Mouse (Mus musculus) brown adipose tissue, adult 24 weeks (tissue): ENCODE results near the gene Cyfip2. TPM values are rescaled to one million over a fixed set of nuclear protein-coding genes. Genes with fewer than 3 reads are reported as not detected.

ENCODE experiments used
- H3K27ac ChIP-seq: fragments of 200-500 bp; replicated peaks from 2 replicates; pipeline ENCODE4 v1.5.1; 2012; ENCODE audit warnings: low read depth, mild to moderate bottlenecking, low read length
- H3K4me1 ChIP-seq: fragments of 200-500 bp; 2 replicates; pipeline ENCODE4 v1.6.1; 2012; ENCODE audit warnings: low read length, mixed read lengths; ENCODE audit not compliant: control insufficient read depth, insufficient read depth, insufficient read length
- H3K4me3 ChIP-seq: fragments of 200-500 bp; 2 replicates; pipeline ENCODE4 v1.5.1; 2012; ENCODE audit warnings: low read depth, mild to moderate bottlenecking, low read length, moderate library complexity; ENCODE audit not compliant: insufficient read depth
- polyA plus RNA-seq: library from polyadenylated mRNA; stranded (reverse); fragments of >200 nt; gene quantifications from 2 replicates; pipeline ENCODE4 v1.2.4, GENCODE M21; 2012; ENCODE audit not compliant: missing spikeins, insufficient read depth, insufficient read length

The Cyfip2 gene
- polyA plus RNA-seq, 1 experiment: 0.59 TPM

DNA sequence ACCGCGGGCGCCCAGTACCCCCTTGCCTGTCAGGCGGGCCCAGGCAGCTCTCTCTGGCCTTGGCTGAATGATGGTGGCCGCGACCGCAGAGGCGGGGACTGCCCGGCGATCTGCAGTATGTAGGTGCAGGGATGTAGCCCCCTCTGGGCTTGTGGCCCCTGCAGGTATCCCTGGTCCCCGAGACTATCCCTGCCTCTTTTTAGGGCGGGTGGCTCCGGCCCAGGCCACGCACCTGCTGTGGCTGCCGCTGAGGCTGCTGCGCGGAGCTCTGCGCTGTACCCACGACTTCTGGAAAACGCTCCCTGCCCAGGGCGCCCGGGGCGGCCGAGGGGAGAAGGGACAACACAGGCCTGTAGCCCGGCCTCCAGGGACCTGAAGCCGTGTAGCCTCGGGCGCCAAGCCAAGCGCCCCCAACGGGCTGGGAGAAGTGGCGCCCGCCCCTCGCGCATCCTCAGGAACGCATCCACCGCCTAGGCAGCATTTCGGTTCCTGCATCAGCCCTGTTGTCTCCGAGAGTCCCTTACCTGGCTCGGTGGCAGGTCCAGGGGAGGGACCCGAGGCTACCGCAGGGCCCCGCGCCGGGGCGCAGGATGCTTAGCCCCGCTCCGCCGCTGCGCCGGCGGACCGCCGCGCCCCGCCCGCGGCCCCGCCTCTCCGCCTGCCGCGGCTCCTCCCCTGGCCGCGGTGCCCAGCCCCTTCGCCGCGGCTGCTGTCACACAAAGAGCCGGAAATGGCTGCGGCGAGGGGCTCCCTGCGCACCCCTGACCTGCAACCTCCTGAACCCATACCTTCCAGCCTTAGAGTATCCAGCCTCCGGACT is 746 bp downstream of the Cyfip2 start:
- Histone ChIP-seq H3K27ac (no peak overlapping the region), H3K4me3 (peak overlapping the region; percentile 68), H3K4me1 (no peaks in the 10 kb centered on the region)

DNA sequence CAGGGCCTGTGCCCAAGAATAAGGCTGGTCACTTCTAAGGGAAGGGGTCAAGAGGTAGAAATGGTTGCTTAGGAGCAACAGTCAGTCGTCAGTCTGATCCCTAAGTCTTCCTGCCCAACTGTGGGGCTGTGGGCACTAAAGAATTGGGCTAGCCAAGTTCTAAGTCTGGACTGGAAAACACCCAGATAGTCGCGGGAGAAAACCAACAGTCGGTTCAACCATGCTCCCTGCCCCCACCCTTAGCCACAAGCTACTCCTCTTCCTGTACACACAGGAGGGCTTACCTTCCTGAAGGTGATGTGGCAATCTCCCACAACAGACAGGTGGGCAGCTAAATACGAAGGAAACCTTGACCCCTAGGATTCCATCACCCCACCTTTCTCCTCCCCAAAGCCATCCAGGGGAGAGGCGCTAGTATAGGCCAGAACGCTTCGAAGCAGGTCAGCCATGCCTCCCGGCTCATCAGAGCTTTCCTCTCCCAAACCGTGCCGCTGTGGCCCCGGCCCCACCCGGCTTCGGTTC is 1.4 kb downstream of the Cyfip2 start:
- Histone ChIP-seq H3K27ac (no peak overlapping the region), H3K4me3 (peak overlapping the region; percentile 68), H3K4me1 (no peaks in the 10 kb centered on the region)

DNA sequence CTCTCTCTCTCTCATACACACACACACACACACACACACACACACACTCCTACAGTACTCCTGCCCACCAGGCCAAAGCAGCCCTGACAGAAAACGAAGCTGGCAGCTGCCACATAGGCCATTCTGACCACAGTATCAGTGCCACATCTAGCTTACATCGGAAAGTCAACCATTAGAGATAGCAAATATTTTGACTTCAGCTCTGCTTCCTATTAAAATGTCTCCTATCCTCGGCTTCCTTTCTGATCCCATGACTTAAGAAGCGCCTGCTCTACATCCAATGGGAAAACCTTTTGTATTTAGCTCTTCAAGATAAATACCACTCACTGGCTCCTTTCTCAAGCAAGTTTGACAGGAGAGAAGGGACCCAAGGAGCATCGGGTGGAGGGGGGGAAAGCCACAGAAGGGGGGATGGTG is 2.0 kb downstream of the Cyfip2 start:
- H3K4me3 ChIP-seq: no peak overlapping the region
- H3K27ac ChIP-seq: no peak overlapping the region
- H3K4me1 ChIP-seq: no peaks in the 10 kb centered on the region

DNA sequence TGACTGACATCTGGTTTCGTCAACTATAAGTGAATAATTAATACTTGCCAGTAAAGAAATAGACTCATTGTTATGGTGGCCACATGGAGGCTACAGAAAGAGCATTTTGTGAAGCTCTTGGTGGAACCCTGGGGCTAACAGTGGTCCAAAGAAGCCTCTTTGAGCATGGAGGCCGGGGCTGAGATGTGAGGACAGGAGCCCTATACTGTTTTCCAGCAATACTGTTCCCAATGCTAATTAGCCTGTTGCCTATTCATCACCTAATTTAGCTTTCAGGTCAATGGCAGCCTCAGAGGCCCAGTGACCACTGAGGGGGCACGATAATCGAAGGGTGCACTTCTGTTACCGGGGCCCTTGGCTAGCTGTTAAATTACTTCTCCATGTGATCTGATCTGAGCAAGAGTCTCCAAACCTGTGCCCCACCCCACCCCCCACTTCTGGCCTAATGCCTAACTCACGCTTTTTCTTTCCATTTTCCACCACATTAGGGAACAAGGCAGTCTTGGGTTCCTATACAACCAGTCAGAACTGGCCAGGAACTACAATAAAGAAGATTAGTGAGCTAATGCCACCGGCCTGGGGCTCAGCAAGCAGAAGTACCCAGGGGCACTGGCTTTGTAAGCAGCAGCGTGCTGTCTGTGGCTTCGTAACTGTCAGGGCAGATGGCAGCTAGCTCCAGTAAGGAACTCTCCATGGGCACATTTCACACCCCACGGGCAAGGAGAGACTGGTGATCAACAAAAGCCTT is 2.7 kb downstream of the Cyfip2 start:
- H3K27ac ChIP-seq: no peak overlapping the region
- H3K4me1 ChIP-seq: no peaks in the 10 kb centered on the region
- no peak overlapping the region for H3K4me3 ChIP-seq

DNA sequence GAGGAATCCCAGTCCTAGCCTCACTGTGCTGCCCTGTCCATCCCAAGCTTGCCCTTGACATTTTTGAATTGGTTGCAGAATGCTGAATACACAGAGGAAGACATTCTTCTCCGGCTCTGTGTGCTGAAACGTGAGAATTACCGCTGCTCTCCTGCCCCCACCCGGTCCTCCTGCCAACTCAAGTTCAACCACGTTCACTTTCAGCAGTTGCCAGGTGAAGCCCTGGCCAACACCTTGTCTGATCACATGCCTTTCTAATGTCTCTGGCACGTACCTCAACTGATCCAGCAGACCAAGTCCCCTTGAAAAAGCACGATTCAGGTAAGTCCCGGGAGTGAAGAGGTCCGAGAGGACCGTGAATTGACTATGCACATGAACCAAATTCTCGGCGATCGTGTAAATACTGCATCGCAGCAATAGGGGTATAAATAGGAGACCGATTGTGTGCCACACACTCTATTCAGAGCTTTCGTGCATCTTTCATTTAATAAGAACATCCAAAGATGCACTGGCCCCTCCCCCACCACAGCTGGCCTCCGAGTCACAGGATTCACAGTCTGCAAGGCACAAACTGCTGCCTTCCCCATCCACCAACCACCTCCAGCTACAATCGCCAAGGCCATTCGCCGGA is 3.4 kb downstream of the Cyfip2 start:
- Histone ChIP-seq H3K4me3 (no peak overlapping the region), H3K27ac (no peak overlapping the region), H3K4me1 (no peaks in the 10 kb centered on the region)

DNA sequence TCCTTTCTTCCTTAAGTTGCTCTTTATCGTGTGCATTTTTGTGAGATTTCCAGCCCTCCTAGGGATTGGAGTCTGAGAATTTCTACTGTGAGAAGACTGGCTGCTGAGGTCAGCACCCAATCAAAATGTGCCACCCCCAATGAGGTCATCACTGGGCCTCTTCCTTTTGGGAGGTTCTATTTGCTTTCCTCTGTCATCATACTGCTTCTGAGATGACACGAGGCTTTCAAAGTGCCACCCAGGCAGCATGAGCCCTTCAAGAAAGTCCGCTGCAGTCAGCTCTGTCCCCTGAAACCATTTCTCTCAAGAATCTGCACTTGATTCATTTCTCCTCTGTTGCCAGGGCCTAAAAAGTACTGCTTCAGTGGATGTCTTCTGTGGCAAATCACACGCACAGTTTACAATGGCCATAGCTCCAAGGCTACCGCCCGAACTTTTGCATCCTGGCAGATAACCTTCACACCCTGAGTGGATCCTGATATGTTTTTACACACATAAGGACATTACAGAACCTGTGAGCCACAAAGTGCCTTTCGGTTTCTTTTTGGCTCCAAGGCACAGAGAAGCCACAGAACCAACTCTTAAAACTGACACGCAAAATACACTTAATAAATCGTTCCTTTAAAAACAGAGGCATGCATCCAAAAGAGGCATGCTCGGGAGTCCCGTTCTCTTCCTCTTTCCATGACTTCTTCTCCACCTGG is 4.2 kb downstream of the Cyfip2 start:
- Histone ChIP-seq H3K4me1 (no peaks in the 10 kb centered on the region), H3K4me3 (no peak overlapping the region), H3K27ac (no peak overlapping the region)

DNA sequence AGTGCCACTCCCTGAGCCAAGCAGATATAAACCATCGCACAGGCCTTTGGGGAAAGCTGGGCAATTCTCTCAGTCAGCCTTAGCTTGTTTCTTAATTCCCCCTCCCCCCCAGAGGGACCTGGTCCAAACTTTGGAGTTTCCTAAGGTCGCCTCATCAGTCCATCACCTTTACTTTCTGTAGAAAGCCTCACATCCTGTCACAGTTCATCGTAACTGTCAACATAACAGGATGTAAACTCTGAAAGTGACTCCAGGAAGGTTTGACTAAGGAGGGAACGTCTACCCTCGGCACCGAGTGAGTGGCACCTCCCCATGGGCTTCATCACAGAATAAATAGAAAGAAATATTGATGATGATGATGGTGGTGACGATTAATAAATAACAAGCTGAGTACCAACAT is 4.9 kb downstream of the Cyfip2 start:
- no peak overlapping the region for H3K27ac ChIP-seq
- H3K4me3 ChIP-seq: no peak overlapping the region
- H3K4me1 ChIP-seq: no peaks in the 10 kb centered on the region

DNA sequence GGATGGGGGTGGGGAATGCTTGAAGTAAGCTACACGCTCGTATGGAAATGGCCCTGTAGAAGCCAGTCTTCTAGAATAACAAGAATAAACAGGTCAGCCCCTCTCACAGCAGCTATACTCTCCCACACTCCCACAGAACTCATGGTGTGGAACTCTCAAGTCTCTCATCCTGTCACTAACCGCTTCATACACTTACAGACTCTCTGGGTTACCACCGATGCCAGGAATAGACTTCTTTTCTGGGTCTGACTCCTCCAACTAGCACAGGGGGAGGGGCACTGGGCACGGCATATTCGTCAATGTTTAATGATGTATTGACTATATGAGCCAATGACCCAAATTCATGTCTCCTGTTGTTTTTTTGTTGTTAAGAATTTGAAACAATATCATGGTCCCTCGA is 5.9 kb downstream of the Cyfip2 start:
- Histone ChIP-seq H3K27ac (no peak overlapping the region), H3K4me3 (no peak overlapping the region), H3K4me1 (no peaks in the 10 kb centered on the region)

DNA sequence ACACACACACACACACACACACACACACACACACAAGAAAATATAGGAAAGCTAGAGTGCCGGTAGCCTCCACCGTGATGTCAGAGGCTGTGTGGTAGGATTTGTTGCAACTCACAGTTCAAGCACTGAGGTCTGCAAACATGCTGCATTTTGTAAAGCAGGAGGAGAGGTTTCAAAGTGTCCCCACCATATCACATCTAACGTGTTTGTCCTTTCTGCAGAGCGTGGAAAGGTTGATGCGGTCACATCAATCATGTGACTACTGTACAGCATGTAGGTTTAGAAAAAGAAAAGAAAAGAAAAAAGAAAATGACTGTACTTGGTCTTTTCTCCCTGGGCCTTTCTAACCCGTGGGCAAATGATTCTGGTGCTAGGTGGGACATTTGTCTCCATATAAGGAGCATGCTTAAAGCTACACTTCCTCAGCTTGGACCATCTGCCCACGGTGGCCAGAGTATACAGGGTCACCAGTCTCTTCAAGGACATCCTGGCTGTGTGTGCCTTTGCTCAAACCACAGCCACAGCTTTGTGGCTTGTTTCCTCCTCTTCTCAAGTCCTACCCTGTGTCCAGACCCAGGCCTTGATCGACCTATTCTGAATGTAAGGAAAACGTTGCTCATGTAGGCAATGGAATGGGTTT is 6.7 kb downstream of the Cyfip2 start:
- H3K27ac ChIP-seq: no peak overlapping the region

DNA sequence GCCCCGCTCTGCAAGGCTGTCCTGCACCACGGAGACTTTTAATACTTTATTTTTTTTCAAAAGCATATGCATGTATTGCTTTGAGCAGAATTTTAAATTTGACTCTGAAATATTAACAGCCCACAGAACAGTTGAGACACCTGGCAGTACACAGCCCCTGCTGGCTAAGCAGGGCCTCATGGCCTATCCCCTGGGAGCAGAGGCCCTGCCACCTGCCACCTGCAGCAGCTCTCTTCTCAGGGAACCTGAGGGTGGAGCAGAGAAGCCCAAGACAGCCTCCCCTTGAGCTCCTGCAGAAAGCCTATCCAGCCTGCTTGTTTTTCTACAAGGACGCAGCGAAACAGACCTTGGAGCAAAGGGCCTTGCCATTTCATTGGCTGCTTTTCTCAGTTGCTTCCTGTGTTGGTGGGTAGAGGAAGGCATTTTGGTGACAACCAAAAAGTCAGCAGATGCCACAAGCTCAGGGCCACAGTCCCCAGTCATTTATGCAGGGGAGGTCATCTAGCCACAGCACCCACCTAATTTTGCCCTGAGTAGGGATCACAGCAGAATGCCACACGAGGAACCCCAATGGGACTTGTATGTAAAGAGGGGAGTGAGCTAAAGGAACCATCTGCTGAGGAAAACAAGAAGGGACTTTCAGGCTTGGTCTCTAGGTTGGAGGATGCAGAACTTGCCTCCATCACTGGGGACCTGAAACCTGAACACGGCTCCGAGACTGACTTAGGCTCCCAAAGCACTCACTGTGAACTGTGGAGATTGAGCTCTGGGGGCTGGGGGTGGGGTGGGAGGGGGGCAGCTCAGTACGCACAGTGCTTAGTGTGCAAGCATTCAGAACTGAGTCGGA is 7.6 kb downstream of the Cyfip2 start:
- H3K27ac ChIP-seq: no peak overlapping the region
- no peak overlapping the region for H3K4me3 ChIP-seq
- no peaks in the 10 kb centered on the region for H3K4me1 ChIP-seq

More for the DNA sequence above, 6.7 kb downstream of the Cyfip2 start:
- Histone ChIP-seq H3K4me3 (no peak overlapping the region), H3K4me1 (no peaks in the 10 kb centered on the region)

DNA sequence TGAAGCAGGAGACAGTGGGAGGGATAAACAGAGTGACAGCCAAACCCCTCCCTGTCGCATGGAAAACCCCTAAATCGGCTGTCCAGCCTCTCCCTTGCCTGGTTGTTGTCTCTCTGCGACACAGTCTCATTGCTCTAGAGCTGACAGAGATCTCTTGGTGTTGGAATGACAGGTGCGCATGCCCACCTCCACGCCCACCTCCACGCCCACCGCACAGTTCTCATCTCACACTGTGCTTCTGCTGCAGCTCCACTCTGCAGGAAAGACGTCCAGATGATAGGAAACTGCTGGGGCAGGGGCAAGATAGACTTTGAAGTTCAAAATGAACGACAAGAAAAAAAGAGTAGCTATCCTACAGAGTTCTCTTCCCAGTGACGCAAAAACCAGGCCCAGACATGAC is 8.6 kb downstream of the Cyfip2 start:
- no peak overlapping the region for H3K4me3 ChIP-seq
- H3K4me1 ChIP-seq: no peaks in the 10 kb centered on the region
- H3K27ac ChIP-seq: no peak overlapping the region

DNA sequence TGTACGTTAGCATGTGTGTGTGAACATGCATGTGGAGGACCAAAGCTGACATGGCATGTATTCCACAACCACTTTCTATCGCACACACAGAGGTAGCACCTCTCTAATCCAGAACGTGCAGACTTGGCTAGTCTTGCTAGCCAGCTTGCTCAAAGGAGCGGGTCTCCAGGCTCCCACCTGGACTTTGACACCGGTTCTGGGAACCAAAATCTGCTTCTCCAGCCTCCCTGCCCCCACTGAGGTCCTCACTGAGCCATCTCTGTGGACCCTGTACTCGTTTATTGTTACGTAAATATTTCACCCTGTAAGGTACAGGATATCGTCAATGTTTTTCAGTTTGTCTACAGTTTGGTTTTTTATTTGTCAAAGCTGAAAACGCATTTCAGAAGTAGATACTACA is 10.2 kb downstream of the Cyfip2 start:
- Histone ChIP-seq H3K4me3 (no peak overlapping the region), H3K4me1 (no peaks in the 10 kb centered on the region), H3K27ac (no peak overlapping the region)

DNA sequence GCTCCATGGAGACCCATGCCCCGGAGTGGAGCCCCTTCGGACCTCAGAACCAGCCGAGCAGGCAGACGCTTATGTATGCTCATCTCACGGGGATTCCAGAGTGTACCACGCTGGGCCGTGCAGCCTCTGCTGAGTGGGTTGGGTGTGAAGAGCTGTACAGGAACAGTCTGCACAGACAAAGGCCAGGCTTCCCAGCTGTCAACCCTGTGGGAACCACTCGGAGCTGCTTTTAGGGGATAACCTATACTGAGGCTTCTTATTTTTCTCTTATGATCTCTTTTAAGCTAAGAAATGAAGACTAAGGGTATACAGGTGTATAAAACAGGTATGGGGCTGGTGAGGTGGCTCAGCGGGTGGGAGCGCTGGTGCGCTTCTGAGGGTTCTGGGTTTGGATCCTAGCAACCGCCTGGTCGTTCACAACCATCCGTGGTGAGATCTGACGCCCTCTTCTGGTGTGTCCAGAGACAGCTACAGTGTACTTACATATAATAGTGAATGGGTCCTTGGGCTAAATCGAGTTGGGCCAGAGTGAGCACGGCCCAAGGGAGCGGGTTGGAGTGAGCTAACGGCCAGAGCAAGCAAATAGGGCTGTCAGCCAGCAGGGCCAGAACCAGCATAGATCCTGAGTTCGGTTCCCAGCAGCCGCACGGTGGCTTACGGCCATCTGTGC is 10.9 kb downstream of the Cyfip2 start:
- no peak overlapping the region for H3K4me3 ChIP-seq
- no peak overlapping the region for H3K27ac ChIP-seq
- no peaks in the 10 kb centered on the region for H3K4me1 ChIP-seq
